Mouse (Mus musculus) megakaryocyte, embryonic 14.5 days (primary cell): ENCODE measurements around the gene Atp2b2.

Experiments
- FLI1 ChIP-seq: IDR thresholded peaks from 2 replicates; pipeline ENCODE4 v1.6.1; 2012; ENCODE audit warnings: low read length, inconsistent platforms, mixed read lengths
- GATA1 ChIP-seq: IDR thresholded peaks from 3 replicates; pipeline ENCODE4 v1.6.1; 2012; ENCODE audit warnings: mixed read lengths, low read length, inconsistent platforms, borderline replicate concordance

- TF ChIP-seq FLI1 (no peak), GATA1 (no peak)
These were observed 297.3 kb downstream of the Atp2b2 start for GRCm38 (mm10) chr6:113745117-113745516.
